Mouse (Mus musculus): ENCODE results near the gene Epo.

Gene Epo

GRCm38 (mm10) chr5:137533117-137533827, at the start of gene Epo, which contains the start of gene Gnb2:
TSS of gene Epo (minus strand) at chr5:137533242.
TSS of gene Gnb2 (minus strand) at chr5:137533510.
- DNase-seq (ENCODE audit: low spot score): peak; percentile 99

- no peak for DNase-seq (ENCODE audit: low spot score)
Measured at GRCm38 (mm10) chr5:137582702-137583101, 49.7 kb upstream of the Epo start.

GRCm38 (mm10) chr5:137580246-137580645, 47.2 kb upstream of the Epo start:
- no peak for DNase-seq (ENCODE audit: low spot score)

- peak; percentile 66 for DNase-seq (ENCODE audit: low spot score)
Measured at GRCm38 (mm10) chr5:137574470-137574901, 41.4 kb upstream of the Epo start.

DNA sequence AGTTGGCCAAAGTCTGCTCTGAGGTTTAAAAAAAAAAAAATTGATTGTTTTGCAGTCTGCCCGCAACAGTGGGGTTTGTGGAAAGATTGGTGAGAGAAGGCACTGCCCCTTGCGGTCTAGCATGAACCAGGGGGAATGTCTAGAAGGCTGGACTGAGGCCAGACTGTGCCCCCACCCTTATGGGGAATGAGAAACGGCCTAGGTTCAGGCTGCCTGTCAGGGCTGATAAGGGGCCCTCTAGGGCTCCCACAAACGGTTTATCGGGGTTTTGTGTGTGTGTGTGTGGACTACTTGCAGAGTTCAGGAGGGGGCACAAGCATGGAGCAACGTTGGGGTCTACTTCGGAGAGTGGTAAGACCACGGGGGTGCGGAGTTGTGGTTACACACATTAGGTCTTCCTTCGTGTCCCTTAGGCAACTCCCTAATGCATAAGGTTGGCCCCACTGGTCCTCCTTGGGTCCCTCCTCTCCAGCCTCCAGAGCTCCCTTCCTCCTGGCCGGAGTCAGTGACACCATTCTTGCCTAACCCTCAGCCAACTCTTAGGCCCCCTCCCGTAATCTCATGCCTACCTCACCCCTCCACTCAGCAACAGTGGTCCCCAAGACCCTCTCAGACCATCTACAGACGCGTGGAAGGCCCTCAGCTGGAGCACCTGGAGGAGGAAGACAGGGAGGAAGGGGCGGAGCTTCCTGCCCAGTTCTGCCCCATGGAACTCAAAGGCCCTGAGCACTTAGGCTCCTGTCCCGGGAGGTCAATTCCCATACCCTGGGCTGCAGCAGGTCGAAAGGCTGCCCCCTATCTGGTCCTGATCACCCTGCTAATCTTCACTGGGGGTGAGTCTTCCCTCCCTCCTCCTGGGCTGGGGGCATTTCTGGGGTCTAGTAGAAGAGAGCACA, 37.9 kb upstream of the Epo start:
- no peak for DNase-seq (ENCODE audit: low spot score)

- no peak for DNase-seq (ENCODE audit: low spot score)
Measured at GRCm38 (mm10) chr5:137570181-137570580, 37.1 kb upstream of the Epo start.

GRCm38 (mm10) chr5:137569665-137570064, 36.6 kb upstream of the Epo start, which contains the start of gene Tfr2:
TSS of gene Tfr2 (plus strand) at chr5:137569840.
- peak; percentile 12 for DNase-seq (ENCODE audit: low spot score)

DNA sequence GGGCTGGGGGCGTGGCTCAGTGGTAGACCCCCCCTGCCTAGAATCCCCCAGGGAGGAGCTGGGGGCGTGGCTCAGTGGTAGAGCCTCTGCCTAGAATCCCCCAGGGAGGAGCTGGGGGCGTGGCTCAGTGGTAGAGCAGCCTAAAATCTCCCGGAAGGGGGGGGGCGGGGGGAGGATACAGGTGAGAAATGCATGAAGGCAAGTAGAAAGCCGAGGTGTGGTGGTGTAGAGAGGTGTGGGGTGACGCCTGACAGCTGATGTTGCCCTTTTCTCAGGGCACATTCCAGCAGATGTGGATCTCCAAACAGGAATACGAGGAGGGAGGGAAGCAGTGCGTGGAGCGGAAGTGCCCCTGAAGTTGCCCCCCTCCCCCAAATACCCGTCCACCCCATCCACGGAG, 36.0 kb upstream of the Epo start:
- no peak for DNase-seq (ENCODE audit: low spot score)

- peak; percentile 38 for DNase-seq (ENCODE audit: low spot score)
Measured at GRCm38 (mm10) chr5:137568223-137568798, 35.3 kb upstream of the Epo start.

GRCm38 (mm10) chr5:137566416-137566815, 33.4 kb upstream of the Epo start:
- no peak for DNase-seq (ENCODE audit: low spot score)

DNA sequence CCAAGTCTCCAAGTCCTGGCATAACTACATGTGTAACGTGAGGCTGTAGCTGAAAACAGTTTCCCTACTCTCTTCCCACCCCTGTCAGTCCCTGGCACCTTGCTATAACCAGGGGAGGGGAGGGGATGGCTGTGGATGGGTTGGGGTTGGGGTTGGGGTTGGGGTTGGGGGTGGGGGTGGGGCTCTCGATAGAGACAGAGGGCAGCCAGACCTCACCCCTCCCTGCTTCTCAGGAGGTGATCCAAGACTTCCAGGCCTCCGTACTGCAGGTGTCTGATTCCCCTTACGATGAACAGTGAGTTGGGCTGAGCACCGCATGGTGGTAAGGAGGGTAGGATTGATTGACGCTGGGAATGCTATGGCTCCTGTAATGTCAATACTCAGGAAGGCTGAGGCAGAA, 32.7 kb upstream of the Epo start:
- no peak for DNase-seq (ENCODE audit: low spot score)

GRCm38 (mm10) chr5:137562965-137563364, 29.9 kb upstream of the Epo start:
- no peak for DNase-seq (ENCODE audit: low spot score)

GRCm38 (mm10) chr5:137561556-137561955, 28.5 kb upstream of the Epo start:
- no peak for DNase-seq (ENCODE audit: low spot score)

GRCm38 (mm10) chr5:137553898-137554297, 20.9 kb upstream of the Epo start:
- no peak for DNase-seq (ENCODE audit: low spot score)

DNA sequence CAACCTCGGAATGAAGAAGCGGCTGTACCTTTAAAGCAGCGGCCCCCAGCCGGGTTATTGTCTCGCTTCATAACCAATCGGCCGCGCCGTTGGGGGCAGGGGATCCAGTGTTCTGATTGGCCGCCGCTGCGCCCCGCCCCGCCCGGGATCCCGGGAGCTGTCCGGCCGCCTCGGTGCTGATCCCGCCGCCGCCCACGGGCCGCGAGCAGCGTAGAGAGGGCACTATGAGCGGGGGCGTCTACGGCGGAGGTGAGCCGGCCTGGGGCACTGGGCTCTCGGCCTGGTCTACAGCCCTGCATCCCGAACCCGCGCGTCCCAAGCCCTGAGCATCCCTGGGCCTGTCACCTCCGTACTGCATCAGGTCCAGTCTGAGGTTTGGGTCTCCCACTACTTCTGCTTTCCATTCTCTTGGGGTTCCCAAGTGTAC, 20.4 kb upstream of the Epo start, which contains the start of gene Actl6b:
TSS of gene Actl6b (plus strand) at position 107 of the 427 bp plus-strand sequence.
- peak; percentile 86 for DNase-seq (ENCODE audit: low spot score)

DNA sequence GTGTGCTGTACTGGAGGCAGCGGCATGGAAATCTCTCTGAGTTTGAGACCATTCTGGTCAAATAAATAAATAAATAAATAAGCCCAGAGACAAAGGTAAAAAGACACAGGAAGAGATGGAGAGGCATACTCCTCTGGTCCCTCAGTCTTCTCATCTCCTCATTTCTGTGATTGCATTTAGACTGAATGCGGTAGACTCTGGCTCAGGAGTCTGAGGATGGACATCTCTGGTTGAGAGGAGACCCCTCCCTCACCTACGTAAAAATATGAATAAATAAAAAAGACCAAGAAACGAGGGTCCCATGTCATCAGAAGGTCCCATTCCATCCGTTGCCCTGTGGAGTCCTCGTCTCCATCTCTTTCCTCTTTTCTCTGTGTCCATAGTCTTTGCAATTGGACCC, 20.0 kb upstream of the Epo start:
- no peak for DNase-seq (ENCODE audit: low spot score)

DNA sequence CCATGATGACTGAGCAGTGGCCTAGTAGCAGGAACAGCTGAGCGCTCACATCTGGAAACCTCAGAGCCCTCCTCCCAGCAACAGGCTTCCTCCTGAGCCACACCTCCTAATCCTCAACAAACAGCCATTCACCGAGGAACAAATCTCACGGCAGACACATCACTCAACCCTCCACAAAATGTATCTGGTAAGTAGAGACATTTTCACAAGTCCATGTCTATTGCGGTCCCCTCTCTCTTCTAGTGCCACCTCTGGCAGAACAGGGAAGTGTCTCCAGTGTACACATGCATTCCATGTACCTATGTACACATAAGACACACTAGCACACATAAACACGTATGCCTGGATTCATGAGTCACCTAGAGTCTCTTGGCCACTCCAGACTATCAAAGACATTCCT, 18.1 kb upstream of the Epo start:
- peak; percentile 26 for DNase-seq (ENCODE audit: low spot score)

DNA sequence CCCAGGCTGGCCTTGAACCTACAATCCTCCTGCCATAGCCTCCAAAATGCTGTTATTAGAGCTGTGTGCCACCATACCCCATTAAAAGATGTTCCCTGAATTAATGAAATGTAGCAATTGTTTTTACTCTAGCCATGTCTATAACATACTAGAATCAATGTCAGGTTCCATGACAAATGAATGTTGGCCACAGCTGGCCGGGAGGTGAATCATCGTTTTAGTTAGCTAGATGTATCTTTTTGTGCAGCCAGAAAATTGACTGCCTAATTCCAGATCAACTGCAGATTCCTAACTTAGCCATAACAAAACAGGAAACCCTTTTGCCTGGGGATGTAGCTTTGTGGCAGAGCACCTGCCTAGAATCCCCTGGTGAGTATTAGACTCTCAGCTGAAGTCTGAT, 16.8 kb upstream of the Epo start:
- DNase-seq (ENCODE audit: low spot score): no peak

- DNase-seq (ENCODE audit: low spot score): no peak
Measured at GRCm38 (mm10) chr5:137545596-137545995, 12.6 kb upstream of the Epo start.

DNA sequence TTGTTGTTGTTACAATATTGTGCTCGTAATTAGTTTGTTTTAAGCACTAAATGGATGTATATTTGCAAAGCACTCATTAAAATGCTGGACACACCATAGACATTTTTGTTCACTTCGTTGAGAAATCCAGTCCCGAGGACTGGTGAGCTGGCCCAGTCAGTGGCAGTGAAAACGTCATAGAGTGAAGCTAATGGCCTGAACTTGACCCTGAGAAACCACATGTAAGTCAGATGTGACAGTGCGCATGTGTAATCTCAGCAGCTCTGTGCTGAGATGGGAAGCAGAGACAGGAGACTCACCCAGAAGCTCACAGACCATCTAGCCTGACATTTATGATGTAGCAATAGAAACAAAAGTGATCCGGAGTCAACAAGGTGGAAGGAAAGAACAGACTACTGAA, 11.9 kb upstream of the Epo start:
- DNase-seq (ENCODE audit: low spot score): no peak

GRCm38 (mm10) chr5:137541768-137542540, 8.9 kb upstream of the Epo start:
- no peak for DNase-seq (ENCODE audit: low spot score)

GRCm38 (mm10) chr5:137540991-137541390, 7.9 kb upstream of the Epo start:
- DNase-seq (ENCODE audit: low spot score): no peak
